Mouse (Mus musculus): Measurements from ENCODE around the gene Sparcl1. TPM values are rescaled to one million over a fixed set of nuclear protein-coding genes. Genes with fewer than 3 reads are reported as not detected.
A peak's percentile ranks its signal among the peaks of the same experiment; 100 is the strongest.

The Sparcl1 gene
- polyA plus RNA-seq, 1 experiment from 2014 or later: 85.8 TPM

GRCm38 (mm10) chr5:104055816-104056215 is 57.7 kb downstream of the Sparcl1 start:
- no peak overlapping the region for H3K9ac ChIP-seq
- 92% methylated on average over 4 of the region's 4 CpGs for WGBS
- H3K9me3 ChIP-seq (replicated peaks): no peaks in the 10 kb centered on the region
- no peak overlapping the region for H3K4me3 ChIP-seq
- no peak overlapping the region for H3K27ac ChIP-seq
- no peaks in the 10 kb centered on the region for H3K4me1 ChIP-seq
- peaks cover 44% of the 10 kb centered on the region for H3K36me3 ChIP-seq
- ATAC-seq (ENCODE audit: low FRiP score): no peak
- H3K27me3 ChIP-seq: no peaks in the 10 kb centered on the region
- H3K4me2 ChIP-seq (replicated peaks): no peak overlapping the region

GRCm38 (mm10) chr5:104054938-104055337 is 58.6 kb downstream of the Sparcl1 start:
- H3K27me3 ChIP-seq: no peaks in the 10 kb centered on the region
- no peak overlapping the region for H3K4me3 ChIP-seq
- 95% methylated on average over 4 of the region's 4 CpGs for WGBS
- H3K27ac ChIP-seq: no peak overlapping the region
- H3K4me2 ChIP-seq (replicated peaks): no peak overlapping the region
- H3K36me3 ChIP-seq: peaks cover 42% of the 10 kb centered on the region
- ATAC-seq (ENCODE audit: low FRiP score): no peak
- H3K4me1 ChIP-seq: no peaks in the 10 kb centered on the region
- H3K9me3 ChIP-seq (replicated peaks): no peaks in the 10 kb centered on the region
- H3K9ac ChIP-seq: no peak overlapping the region

- Histone ChIP-seq H3K27ac (no peak overlapping the region), H3K9ac (no peak overlapping the region), H3K4me2 (replicated peaks) (no peak overlapping the region), H3K4me1 (0 out of 2 replicates have a peak, but pooled peaks cover 2% of the 10 kb centered on the region), H3K9me3 (replicated peaks) (no peaks in the 10 kb centered on the region), H3K4me3 (no peak overlapping the region), H3K27me3 (no peaks in the 10 kb centered on the region), H3K36me3 (peaks cover 36% of the 10 kb centered on the region)
- no peak for ATAC-seq (ENCODE audit: low FRiP score)
- 64% methylated on average over 8 of the region's 8 CpGs for WGBS
Observed at GRCm38 (mm10) chr5:104052956-104053355, 60.6 kb downstream of the Sparcl1 start.

- ATAC-seq (ENCODE audit: low FRiP score): no peak
- peaks cover 24% of the 10 kb centered on the region for H3K36me3 ChIP-seq
- WGBS: 49% methylated on average over 4 of the region's 4 CpGs
- no peak overlapping the region for H3K9ac ChIP-seq
- peaks cover 12% of the 10 kb centered on the region for H3K4me1 ChIP-seq
- no peak overlapping the region for H3K27ac ChIP-seq
- H3K4me2 ChIP-seq (replicated peaks): peak overlapping the region; percentile 63
- no peaks in the 10 kb centered on the region for H3K27me3 ChIP-seq
- H3K9me3 ChIP-seq (replicated peaks): no peaks in the 10 kb centered on the region
- peak overlapping the region; percentile 88; the same call in 1 of the 2 replicates for H3K4me3 ChIP-seq
Observed at GRCm38 (mm10) chr5:104048139-104048538, 65.4 kb downstream of the Sparcl1 start.

GRCm38 (mm10) chr5:104047200-104048105 is 66.1 kb downstream of the Sparcl1 start:
- Histone ChIP-seq H3K9me3 (replicated peaks) (no peaks in the 10 kb centered on the region), H3K4me3 (peak overlapping the region; percentile 88), H3K27me3 (no peaks in the 10 kb centered on the region), H3K4me1 (peaks cover 12% of the 10 kb centered on the region), H3K27ac (peak overlapping the region; percentile 82), H3K36me3 (peaks cover 22% of the 10 kb centered on the region), H3K4me2 (replicated peaks) (peak overlapping the region; percentile 63), H3K9ac (peak overlapping the region; percentile 83)
- WGBS: 7% methylated on average over 19 of the region's 19 CpGs
- ATAC-seq (ENCODE audit: low FRiP score): no peak; the same call in 1 of the 2 replicates

GRCm38 (mm10) chr5:104046256-104047199 is 67.0 kb downstream of the Sparcl1 start, which contains the start of gene Nudt9:
Gene Nudt9 (plus strand): TSS chr5:104046306.
- peaks cover 13% of the 10 kb centered on the region for H3K36me3 ChIP-seq
- ATAC-seq (ENCODE audit: low FRiP score): peak; percentile 99
- H3K4me1 ChIP-seq: peaks cover 12% of the 10 kb centered on the region
- H3K9ac ChIP-seq: peak within 1 kb of the TSS; percentile 83
- H3K4me2 ChIP-seq (replicated peaks): peak within 1 kb of the TSS; percentile 63
- 5% methylated on average over 75 of the region's 90 CpGs for WGBS
- no peaks in the 10 kb centered on the region for H3K9me3 ChIP-seq (replicated peaks)
- peak within 1 kb of the TSS; percentile 88 for H3K4me3 ChIP-seq
- H3K27ac ChIP-seq: peak within 1 kb of the TSS; percentile 82
- H3K27me3 ChIP-seq: no peaks in the 10 kb centered on the region

GRCm38 (mm10) chr5:104043704-104044103 is 69.8 kb downstream of the Sparcl1 start:
- Histone ChIP-seq H3K9ac (no peak overlapping the region), H3K27ac (no peak overlapping the region), H3K27me3 (no peaks in the 10 kb centered on the region), H3K4me3 (no peak overlapping the region), H3K4me2 (replicated peaks) (no peak overlapping the region), H3K36me3 (no peaks in the 10 kb centered on the region), H3K4me1 (peaks cover 12% of the 10 kb centered on the region), H3K9me3 (replicated peaks) (no peaks in the 10 kb centered on the region)
- 69% methylated on average over 2 of the region's 2 CpGs for WGBS
- ATAC-seq (ENCODE audit: low FRiP score): no peak

- H3K27ac ChIP-seq: no peak overlapping the region
- H3K9me3 ChIP-seq (replicated peaks): no peaks in the 10 kb centered on the region
- peaks cover 9% of the 10 kb centered on the region for H3K4me1 ChIP-seq
- no peak overlapping the region for H3K4me2 ChIP-seq (replicated peaks)
- WGBS: 88% methylated on average over 2 of the region's 2 CpGs
- no peaks in the 10 kb centered on the region for H3K36me3 ChIP-seq
- ATAC-seq (ENCODE audit: low FRiP score): no peak
- no peak overlapping the region for H3K9ac ChIP-seq
- H3K4me3 ChIP-seq: no peak overlapping the region
- no peaks in the 10 kb centered on the region for H3K27me3 ChIP-seq
Observed at GRCm38 (mm10) chr5:104042906-104043305, 70.6 kb downstream of the Sparcl1 start.

GRCm38 (mm10) chr5:104039154-104039932 is 74.2 kb downstream of the Sparcl1 start:
- Histone ChIP-seq H3K9ac (no peak overlapping the region), H3K27me3 (no peaks in the 10 kb centered on the region), H3K4me3 (no peak overlapping the region), H3K36me3 (no peaks in the 10 kb centered on the region), H3K4me2 (replicated peaks) (no peak overlapping the region), H3K9me3 (replicated peaks) (no peaks in the 10 kb centered on the region), H3K4me1 (no peaks in the 10 kb centered on the region), H3K27ac (no peak overlapping the region)
- ATAC-seq (ENCODE audit: low FRiP score): peak; percentile 32; the same call in 1 of the 2 replicates
- 76% methylated on average over 6 of the region's 6 CpGs for WGBS

- no peaks in the 10 kb centered on the region for H3K9me3 ChIP-seq (replicated peaks)
- no peak for ATAC-seq (ENCODE audit: low FRiP score)
- WGBS: 91% methylated on average over 1 of the region's 1 CpGs
- H3K27me3 ChIP-seq: no peaks in the 10 kb centered on the region
- no peak overlapping the region for H3K9ac ChIP-seq
- H3K4me3 ChIP-seq: no peak overlapping the region
- H3K4me2 ChIP-seq (replicated peaks): no peak overlapping the region
- H3K36me3 ChIP-seq: no peaks in the 10 kb centered on the region
- H3K27ac ChIP-seq: no peak overlapping the region
- no peaks in the 10 kb centered on the region for H3K4me1 ChIP-seq
Observed at GRCm38 (mm10) chr5:104036686-104037085, 76.8 kb downstream of the Sparcl1 start.

GRCm38 (mm10) chr5:104035824-104036223 is 77.7 kb downstream of the Sparcl1 start:
- Histone ChIP-seq H3K36me3 (no peaks in the 10 kb centered on the region), H3K9ac (no peak overlapping the region), H3K27me3 (no peaks in the 10 kb centered on the region), H3K27ac (no peak overlapping the region), H3K4me3 (no peak overlapping the region), H3K9me3 (replicated peaks) (no peaks in the 10 kb centered on the region), H3K4me1 (no peaks in the 10 kb centered on the region), H3K4me2 (replicated peaks) (no peak overlapping the region)
- WGBS: 58% methylated on average over 1 of the region's 1 CpGs
- no peak for ATAC-seq (ENCODE audit: low FRiP score)
